12 mouse cellular contexts compared by ENCODE assay signal in the genomic region with DNA sequence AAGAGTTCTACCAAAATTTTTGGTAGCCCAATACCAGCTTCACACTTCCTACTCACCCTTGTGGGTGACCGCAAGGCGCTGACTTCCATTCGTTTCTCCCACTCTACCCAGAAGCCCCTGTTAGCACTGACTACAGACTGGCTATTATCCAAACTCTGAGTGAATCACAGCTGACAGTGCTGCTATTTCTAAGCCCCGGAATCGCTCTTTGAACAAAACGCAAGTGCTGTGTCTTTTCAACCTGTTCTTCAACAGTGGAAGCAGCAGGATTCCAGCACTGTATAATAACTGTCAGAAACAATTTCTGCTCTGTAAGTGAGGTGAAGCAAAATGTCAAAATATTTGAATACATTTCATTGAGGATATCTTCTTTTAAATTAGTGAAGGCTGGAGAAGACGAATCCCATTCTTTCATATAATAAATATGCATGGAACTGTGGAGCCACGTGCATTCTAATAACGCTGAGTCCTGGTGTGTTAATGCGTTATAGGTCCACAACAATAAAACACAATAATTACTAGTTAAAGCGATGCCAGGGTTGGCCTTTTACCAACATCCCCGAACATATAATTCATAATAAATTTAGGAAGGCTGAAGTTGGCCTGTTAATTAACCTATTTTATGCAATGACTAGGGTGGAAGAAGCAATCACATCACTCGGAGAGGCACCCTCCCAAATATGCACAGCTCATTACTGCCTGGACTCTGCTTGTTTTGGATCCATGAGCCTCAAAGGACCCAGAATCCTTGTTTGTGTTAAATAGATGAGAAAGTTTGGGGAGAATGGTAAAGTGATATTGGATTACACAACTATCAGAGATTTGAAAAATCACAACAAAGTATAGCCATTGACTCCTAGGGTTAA.
DNase-seq lines count a peak whose midpoint lies in the region; TF ChIP-seq lines count a peak whose summit lies in the region.
"Had no signal": no experiment of that assay in that cellular context is flagged by ENCODE, and none has a peak within 500 bp of the region (broad histone marks: within the 10 kb centered on the region; RNA-seq: fewer than 3 reads in every experiment).

No protein-coding gene starts in this region.

- DNase-seq in cerebellum, postnatal 14 days, result peak; percentile 2 to 16
- DNase-seq in cerebellum, postnatal 4 days (ENCODE audit: low spot score in 2 of 2), result no peak
- DNase-seq in right cerebral cortex, adult 2 months (ENCODE audit: low spot score in 2 of 2), result peak; percentile 14 to 58
- no peak for DNase-seq in right cerebral cortex, postnatal 4 days
- DNase-seq in left cerebral cortex, adult 2 months (ENCODE audit: extremely low spot score in 1 of 2, low spot score in 2 of 2), result peak; percentile 19 to 21
- peak; percentile 26 for DNase-seq in telencephalon, adult 2 months (ENCODE audit: low read depth, low spot score)
- no peak for DNase-seq in spleen, adult 18-20 months
- DNase-seq in kidney, adult 9 months, result no peak
- DNase-seq: heart, adult 2 months had no signal

- no peak overlapping the region for H3K4me3 ChIP-seq in left cerebral cortex, adult 2 months
- H3K4me3 ChIP-seq: heart, adult 2 months; hindbrain, embryonic 15.5 days had no signal

- TF ChIP-seq CTCF in left cerebral cortex, adult 2 months (IDR thresholded peaks at IDR 0.05), result no peak

- H3K27ac ChIP-seq in left cerebral cortex, adult 2 months, result no peak overlapping the region
- H3K27ac ChIP-seq: heart, adult 2 months; hindbrain, embryonic 15.5 days; kidney, postnatal 0 days; macrophage had no signal

- intact Hi-C loops in left cerebral cortex, adult 2 months (cut with DNase I), result no loop called here

Comparison
In these comparisons a context has a peak if more than half of its experiments do, and no peak if none do; other contexts are left out.
1. DNase-seq: peak in cerebellum, postnatal 14 days (2 of 2), right cerebral cortex, adult 2 months (2 of 2), left cerebral cortex, adult 2 months (2 of 2) and telencephalon, adult 2 months (single experiment); none in cerebellum, postnatal 4 days (0 of 2), right cerebral cortex, postnatal 4 days (single experiment), spleen, adult 18-20 months (0 of 2) and kidney, adult 9 months (single experiment).